Mouse (Mus musculus): Measurements from ENCODE around the gene Ocel1.

DNA sequence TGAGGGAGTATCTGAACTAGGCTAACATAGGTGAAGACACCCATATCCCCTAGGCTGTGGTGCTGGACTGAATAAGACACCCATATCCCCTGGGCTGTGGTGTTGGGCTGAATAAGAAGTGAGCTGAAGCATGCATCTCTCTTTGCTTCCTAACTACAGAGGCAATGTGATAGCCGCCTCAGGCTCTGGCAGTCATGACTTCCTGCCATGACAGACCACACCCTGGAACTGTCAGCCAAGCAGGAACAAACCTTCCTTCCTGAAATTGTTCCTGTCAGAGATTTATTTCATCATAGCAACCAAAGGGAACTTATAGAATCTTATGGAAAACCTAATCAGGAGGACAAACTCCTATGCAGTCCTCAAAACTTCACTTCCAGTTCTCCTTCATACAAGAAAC is 17.2 kb downstream of the Ocel1 start:
- TF ChIP-seq CTCF (IDR thresholded peaks at IDR 0.05; ENCODE audit: low read depth, low read length) = no peak
- no peak for TF ChIP-seq TAL1 (conservative IDR thresholded peaks at IDR 0.05; ENCODE audit: low read depth, low read length)
- no peak for TF ChIP-seq GATA1 (IDR thresholded peaks at IDR 0.05; ENCODE audit: borderline replicate concordance, low read length)
